Mouse (Mus musculus) activated CD4-positive, CD25-positive, alpha-beta regulatory T cell, adult 9 weeks (primary cell): ENCODE measurements around the gene Olfr912. TPM values are rescaled to one million over a fixed set of nuclear protein-coding genes. Genes with fewer than 3 reads are reported as not detected.

Experiments used
- polyA plus RNA-seq: library from polyadenylated mRNA; unstranded; fragments of 100-300 nt; shearing (Covaris generic); gene quantifications from one replicate; pipeline ENCODE4 v1.2.1, GENCODE M21; 2017

Gene Olfr912
- polyA plus RNA-seq, result 0.05 TPM

DNA sequence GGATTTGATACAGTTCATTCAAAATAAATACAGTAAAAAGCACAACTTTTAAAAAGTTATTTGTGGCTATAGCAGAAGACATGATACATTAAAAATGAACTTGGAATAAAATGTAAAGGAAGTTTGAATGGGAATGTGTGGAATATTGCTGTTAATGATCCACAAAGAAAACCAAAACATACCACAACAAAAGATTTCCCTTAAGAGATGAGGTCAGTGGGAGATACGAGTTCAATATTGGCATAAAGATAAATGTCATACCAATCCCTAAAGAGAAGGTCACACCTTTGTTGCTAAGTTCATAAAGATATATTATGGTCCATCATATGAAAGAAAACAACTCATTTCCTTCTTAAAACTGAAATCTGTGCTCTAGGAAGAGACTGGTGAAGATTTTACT, at the start of gene Olfr912:
TSS of gene Olfr912 (plus strand) at position 301 of the 400 bp plus-strand sequence.

GRCm38 (mm10) chr9:38537549-38537948, 42.4 kb upstream of the Olfr912 start, which contains the start of gene Olfr910:
Olfr910 (plus strand) TSS chr9:38537849.

DNA sequence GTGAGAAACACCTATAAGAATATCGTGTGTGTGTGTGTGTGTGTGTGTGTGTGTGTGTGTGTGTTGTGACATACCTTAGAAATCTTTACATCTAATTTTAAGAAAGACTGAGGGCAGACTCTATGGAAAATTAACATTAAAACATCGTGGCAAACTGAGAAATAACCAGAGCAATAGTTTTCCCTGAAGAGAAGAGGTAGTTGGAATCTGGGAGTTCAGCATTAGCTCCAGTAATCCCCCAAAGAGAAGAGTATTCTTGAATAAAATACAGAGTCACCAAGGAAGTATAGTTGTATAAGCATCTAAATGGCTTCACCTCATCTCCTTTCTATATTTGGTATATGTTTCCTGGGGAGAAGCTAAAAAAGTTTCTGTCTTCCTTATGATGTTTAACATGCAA, 12.5 kb downstream of the Olfr912 start, which contains the start of gene Olfr913:
TSS of gene Olfr913 (plus strand) at position 301 of the 400 bp plus-strand sequence.

DNA sequence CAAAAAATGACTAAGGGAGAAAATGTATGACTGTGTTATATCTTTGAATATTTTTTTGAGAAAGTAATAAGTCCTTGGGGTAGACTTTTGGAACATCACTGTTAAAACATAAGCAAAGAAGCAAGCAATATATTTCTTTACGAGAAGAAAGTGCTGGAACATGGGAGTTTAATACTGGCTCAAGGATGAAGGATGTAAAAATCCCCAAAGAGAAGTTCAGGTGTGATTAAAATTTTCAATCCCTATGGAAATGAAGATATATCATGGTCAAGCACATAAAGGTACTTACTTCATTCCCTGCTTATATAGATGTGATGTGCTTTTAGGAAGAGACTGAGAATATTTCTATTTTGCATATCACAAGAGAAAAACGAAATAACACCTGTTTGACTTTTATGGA, 24.8 kb downstream of the Olfr912 start, which contains the start of gene Olfr914:
TSS of gene Olfr914 (plus strand) at position 301 of the 400 bp plus-strand sequence.

Other genes with a start within 250 kb of the Olfr912 start
- 0.11 TPM for gene Olfr898, start 231.8 kb upstream of the Olfr912 start, polyA plus RNA-seq
- gene Olfr250, start 213.3 kb upstream of the Olfr912 start, polyA plus RNA-seq, result 0.07 TPM
- gene Olfr251, start 203.1 kb upstream of the Olfr912 start, polyA plus RNA-seq, result not detected
- gene Olfr147, start 178.5 kb upstream of the Olfr912 start, polyA plus RNA-seq, result not detected
- 0.10 TPM for gene Olfr901, start 150.7 kb upstream of the Olfr912 start, polyA plus RNA-seq
- not detected for gene Olfr902, start 132.5 kb upstream of the Olfr912 start, polyA plus RNA-seq
- gene Olfr904, start 117.0 kb upstream of the Olfr912 start, polyA plus RNA-seq, result not detected
- gene Olfr905, start 109.1 kb upstream of the Olfr912 start, polyA plus RNA-seq, result not detected
- not detected for gene Olfr906, start 93.1 kb upstream of the Olfr912 start, polyA plus RNA-seq
- not detected for gene Olfr907, start 84.4 kb upstream of the Olfr912 start, polyA plus RNA-seq
- not detected for gene Olfr911-ps1, start 58.6 kb upstream of the Olfr912 start, polyA plus RNA-seq
- gene Olfr910, start 42.3 kb upstream of the Olfr912 start, polyA plus RNA-seq, result not detected
- not detected for gene Olfr913, start 12.6 kb downstream of the Olfr912 start, polyA plus RNA-seq
- not detected for gene Olfr914, start 24.9 kb downstream of the Olfr912 start, polyA plus RNA-seq
- gene Olfr916, start 79.7 kb downstream of the Olfr912 start, polyA plus RNA-seq, result not detected
- not detected for gene Olfr917, start 85.7 kb downstream of the Olfr912 start, polyA plus RNA-seq
- gene Olfr918, start 94.4 kb downstream of the Olfr912 start, polyA plus RNA-seq, result not detected
- gene Olfr919, start 123.5 kb downstream of the Olfr912 start, polyA plus RNA-seq, result not detected
- 61.8 TPM for gene Vwa5a, start 138.1 kb downstream of the Olfr912 start, polyA plus RNA-seq
- not detected for gene Olfr920, start 172.1 kb downstream of the Olfr912 start, polyA plus RNA-seq
- gene Olfr921, start 192.9 kb downstream of the Olfr912 start, polyA plus RNA-seq, result not detected
- gene Olfr922, start 234.4 kb downstream of the Olfr912 start, polyA plus RNA-seq, result not detected
- gene Olfr923, start 246.4 kb downstream of the Olfr912 start, polyA plus RNA-seq, result not detected